Mouse (Mus musculus) MEL (cell line): ENCODE results near the gene Slc13a3. TPM values are rescaled to one million over a fixed set of nuclear protein-coding genes. Genes with fewer than 3 reads are reported as not detected.

Experiments
- DNase-seq: peaks from one replicate; pipeline ENCODE4 v3.0.0; 2011; ENCODE audit warnings: low read depth, low spot score
- H3K27ac ChIP-seq: 2 replicates; pipeline ENCODE4 v1.5.1; 2012; ENCODE audit warnings: low read depth, mild to moderate bottlenecking, control low read depth, low read length, moderate library complexity; ENCODE audit not compliant: control insufficient read depth
- H3K27me3 ChIP-seq, 2 experiments: fragments of 150-350 bp in 1 of 2; sonication (generic) in 1 of 2; 2 replicates each; pipeline ENCODE4 v1.6.1; 2012; ENCODE audit warnings: low read length in 2 of 2, mild to moderate bottlenecking in 2 of 2, improper control_type of control experiment in 1 of 2, moderate library complexity in 1 of 2; ENCODE audit not compliant: insufficient read depth in 2 of 2, control insufficient read depth in 1 of 2
- H3K36me3 ChIP-seq, 2 experiments: 2 replicates each; pipeline ENCODE4 v1.6.1; 2012 to 2014; ENCODE audit warnings: low read length in 2 of 2, improper control_type of control experiment in 1 of 2, inconsistent platforms in 1 of 2, mild to moderate bottlenecking in 1 of 2; ENCODE audit not compliant: insufficient read depth in 2 of 2, control insufficient read depth in 1 of 2
- H3K4me1 ChIP-seq, 2 experiments: fragments of 150-350 bp in 1 of 2; sonication (generic) in 1 of 2; 2 replicates each; pipeline ENCODE4 v1.6.1; 2012; ENCODE audit warnings: low read length in 2 of 2, improper control_type of control experiment in 1 of 2, mild to moderate bottlenecking in 1 of 2; ENCODE audit not compliant: insufficient read depth in 2 of 2, control insufficient read depth in 1 of 2
- H3K4me3 ChIP-seq, 2 experiments: fragments of 150-350 bp in 1 of 2; sonication (generic) in 1 of 2; 2 replicates each; pipeline ENCODE4 v1.5.1; 2012; ENCODE audit warnings: low read depth in 2 of 2, low read length in 2 of 2, mild to moderate bottlenecking in 2 of 2, moderate library complexity in 2 of 2, control low read depth in 1 of 2, improper control_type of control experiment in 1 of 2; ENCODE audit not compliant: control insufficient read depth in 1 of 2, insufficient read depth in 1 of 2
- H3K79me2 ChIP-seq: 2 replicates; pipeline ENCODE4 v1.6.1; 2012; ENCODE audit warnings: mild to moderate bottlenecking, low read length, moderate library complexity; ENCODE audit not compliant: control insufficient read depth, poor library complexity, insufficient read depth
- H3K9ac ChIP-seq: 2 replicates; pipeline ENCODE4 v1.6.1; 2012; ENCODE audit warnings: low read depth, mild to moderate bottlenecking, control low read depth, low read length, moderate library complexity; ENCODE audit not compliant: control insufficient read depth, poor library complexity, severe bottlenecking
- H3K9me3 ChIP-seq: fragments of 150-350 bp; sonication (generic); replicated peaks from 2 replicates; pipeline ENCODE4 v1.6.1; 2012; ENCODE audit warnings: mild to moderate bottlenecking, low read length, improper control_type of control experiment, moderate library complexity; ENCODE audit not compliant: insufficient read depth
- BHLHE40 ChIP-seq: IDR thresholded peaks from 2 replicates; pipeline ENCODE4 v1.6.1; 2012; ENCODE audit warnings: low read depth, mild to moderate bottlenecking, inconsistent platforms, low read length, improper control_type of control experiment, borderline replicate concordance
- CHD1 ChIP-seq: IDR thresholded peaks from 2 replicates; pipeline ENCODE4 v1.6.1; 2012; ENCODE audit warnings: low read depth, mild to moderate bottlenecking, inconsistent platforms, low read length, improper control_type of control experiment
- E2F4 ChIP-seq: IDR thresholded peaks from 2 replicates; pipeline ENCODE4 v1.6.1; 2011; ENCODE audit warnings: low read depth, low read length, improper control_type of control experiment, borderline replicate concordance
- EP300 ChIP-seq, 2 experiments: IDR thresholded peaks; 2 replicates each; pipeline ENCODE4 v1.6.1; 2011; ENCODE audit warnings: improper control_type of control experiment in 2 of 2, low read length in 2 of 2, low read depth in 1 of 2, mild to moderate bottlenecking in 1 of 2
- ETS1 ChIP-seq: IDR thresholded peaks from 2 replicates; pipeline ENCODE4 v1.6.1; 2012; ENCODE audit warnings: low read depth, mild to moderate bottlenecking, inconsistent platforms, low read length, improper control_type of control experiment, moderate library complexity
- HCFC1 ChIP-seq: IDR thresholded peaks from 2 replicates; pipeline ENCODE4 v1.6.1; 2012; ENCODE audit warnings: low read depth, mild to moderate bottlenecking, inconsistent platforms, low read length, improper control_type of control experiment, moderate library complexity
- JUND ChIP-seq: IDR thresholded peaks from 2 replicates; pipeline ENCODE4 v1.6.1; 2011; ENCODE audit warnings: low read depth, mild to moderate bottlenecking, improper control_type of control experiment, low read length
- MAFK ChIP-seq: IDR thresholded peaks from 2 replicates; pipeline ENCODE4 v1.6.1; 2011; ENCODE audit warnings: low read depth, mild to moderate bottlenecking, low read length, improper control_type of control experiment, borderline replicate concordance
- MAZ ChIP-seq: IDR thresholded peaks from 2 replicates; pipeline ENCODE4 v1.6.1; 2012; ENCODE audit warnings: low read depth, mild to moderate bottlenecking, inconsistent platforms, low read length, improper control_type of control experiment
- MXI1 ChIP-seq: IDR thresholded peaks from 2 replicates; pipeline ENCODE4 v1.6.1; 2011; ENCODE audit warnings: mild to moderate bottlenecking, low read depth, low read length, improper control_type of control experiment
- NELFE ChIP-seq: IDR thresholded peaks from 2 replicates; pipeline ENCODE4 v1.6.1; 2011; ENCODE audit warnings: low read depth, low read length, improper control_type of control experiment
- NRF1 ChIP-seq: IDR thresholded peaks from 2 replicates; pipeline ENCODE4 v1.6.1; 2014; ENCODE audit warnings: low read depth, mild to moderate bottlenecking, inconsistent platforms, low read length, improper control_type of control experiment, moderate library complexity; ENCODE audit not compliant: poor library complexity, insufficient read depth, severe bottlenecking
- POLR2A ChIP-seq, 2 experiments: IDR thresholded peaks; 2 replicates each; pipeline ENCODE4 v1.6.1; 2011 to 2012; ENCODE audit warnings: low read length in 2 of 2, mild to moderate bottlenecking in 2 of 2, control low read depth in 1 of 2, improper control_type of control experiment in 1 of 2, low read depth in 1 of 2, moderate library complexity in 1 of 2; ENCODE audit not compliant: control insufficient read depth in 1 of 2, insufficient read depth in 1 of 2, poor library complexity in 1 of 2
- POLR2AphosphoS2 ChIP-seq: IDR thresholded peaks from 2 replicates; pipeline ENCODE4 v1.6.1; 2011; ENCODE audit warnings: low read length, improper control_type of control experiment
- RAD21 ChIP-seq: IDR thresholded peaks from 2 replicates; pipeline ENCODE4 v1.6.1; 2011; ENCODE audit warnings: mild to moderate bottlenecking, low read depth, low read length, improper control_type of control experiment
- RCOR1 ChIP-seq: IDR thresholded peaks from 2 replicates; pipeline ENCODE4 v1.6.1; 2012; ENCODE audit warnings: low read depth, mild to moderate bottlenecking, inconsistent platforms, low read length, improper control_type of control experiment
- TBP ChIP-seq: IDR thresholded peaks from 2 replicates; pipeline ENCODE4 v1.8.0; 2011; ENCODE audit warnings: low read depth, low read length, improper control_type of control experiment
- TCF12 ChIP-seq: IDR thresholded peaks from 2 replicates; pipeline ENCODE4 v1.6.1; 2014; ENCODE audit warnings: low read depth, mild to moderate bottlenecking, inconsistent platforms, low read length, improper control_type of control experiment, moderate library complexity
- USF2 ChIP-seq, 2 experiments: IDR thresholded peaks; 2 replicates each; pipeline ENCODE4 v1.6.1; 2011 to 2012; ENCODE audit warnings: improper control_type of control experiment in 2 of 2, low read length in 2 of 2, borderline replicate concordance in 1 of 2, inconsistent platforms in 1 of 2, low read depth in 1 of 2, mild to moderate bottlenecking in 1 of 2; ENCODE audit not compliant: insufficient read depth in 1 of 2
- ZC3H11A ChIP-seq: IDR thresholded peaks from 2 replicates; pipeline ENCODE4 v1.6.1; 2012; ENCODE audit warnings: low read depth, mild to moderate bottlenecking, inconsistent platforms, low read length, improper control_type of control experiment
- ZMIZ1 ChIP-seq: IDR thresholded peaks from 2 replicates; pipeline ENCODE4 v1.6.1; 2012; ENCODE audit warnings: low read depth, mild to moderate bottlenecking, inconsistent platforms, low read length, improper control_type of control experiment, moderate library complexity
- ZNF384 ChIP-seq: IDR thresholded peaks from 2 replicates; pipeline ENCODE4 v1.6.1; 2012; ENCODE audit warnings: low read depth, mild to moderate bottlenecking, inconsistent platforms, low read length, improper control_type of control experiment
- polyA plus RNA-seq, 2 experiments: library from polyadenylated mRNA; stranded (reverse) in 1 of 2; unstranded in 1 of 2; fragments of >175 nt in 1 of 2; fragments of >200 nt in 1 of 2; gene quantifications; 2 replicates each; pipeline versions ENCODE4 v1.2.1 to v1.2.4; 2012; ENCODE audit warnings: low replicate concordance in 2 of 2, low read depth in 1 of 2; ENCODE audit not compliant: insufficient read length in 2 of 2, insufficient read depth in 1 of 2, missing spikeins in 1 of 2
- total RNA-seq: library from RNA; depleted of rRNA; stranded (reverse); fragments of 300-350 nt; gene quantifications from 2 replicates; pipeline ENCODE4 v1.2.3, GENCODE M21; 2012

Gene Slc13a3
- total and polyA plus RNA-seq, 3 experiments = not detected

DNA sequence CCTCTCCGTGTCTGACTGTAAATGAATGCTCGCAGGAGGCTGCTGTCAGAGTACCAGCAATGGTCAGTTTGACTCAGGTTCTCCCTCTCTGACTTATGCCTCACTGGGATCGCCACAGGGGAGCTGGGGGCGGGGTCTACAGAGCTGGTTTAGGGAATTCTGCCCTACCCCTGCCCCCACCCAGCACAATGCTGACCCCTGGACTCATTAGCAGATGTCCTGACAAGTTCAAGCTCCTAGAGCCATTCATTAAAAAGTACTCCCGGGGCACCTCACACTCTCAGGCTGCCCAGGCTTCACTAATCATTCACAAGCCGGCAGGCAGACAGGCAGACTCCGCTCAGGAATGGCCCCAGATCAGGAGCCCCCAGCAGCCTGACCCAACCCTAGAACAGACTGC lies 13.4 kb downstream of the Slc13a3 start:
- Histone ChIP-seq H3K9ac (no peak overlapping the region), H3K27ac (no peak overlapping the region), H3K27me3 (no peaks in the 10 kb centered on the region), H3K36me3 (no peaks in the 10 kb centered on the region), H3K9me3 (no peaks in the 10 kb centered on the region), H3K4me1 (no peaks in the 10 kb centered on the region), H3K79me2 (no peaks in the 10 kb centered on the region), H3K4me3 (no peak overlapping the region)
- no peak for TF ChIP-seq JUND
- TF ChIP-seq MAFK = no peak
- no peak for TF ChIP-seq ZMIZ1
- TF ChIP-seq TCF12 = no peak
- TF ChIP-seq E2F4 = no peak
- no peak for TF ChIP-seq NRF1
- no peak for TF ChIP-seq RCOR1
- DNase-seq = no peak

DNA sequence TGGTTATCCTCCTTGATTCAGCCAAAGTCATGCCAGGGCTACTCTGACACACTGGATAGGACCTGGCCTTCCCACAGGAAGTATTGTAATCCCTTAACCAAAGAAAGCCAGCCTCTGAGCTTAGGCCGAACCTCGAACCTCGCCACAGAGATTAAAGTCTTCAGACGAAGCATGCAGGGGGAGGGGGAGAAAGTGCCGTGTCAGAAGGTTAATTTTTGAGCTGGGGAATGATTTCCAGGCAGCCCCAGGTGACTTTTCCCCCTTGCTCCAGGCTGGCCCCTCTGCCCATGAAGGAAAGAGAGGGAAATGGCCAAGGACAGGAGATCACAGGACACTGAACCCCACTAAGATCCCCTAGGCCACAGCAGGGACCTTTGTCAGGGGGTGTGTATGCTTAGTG lies 14.8 kb downstream of the Slc13a3 start:
- H3K79me2 ChIP-seq = no peaks in the 10 kb centered on the region
- H3K4me3 ChIP-seq = no peak overlapping the region
- DNase-seq = no peak
- no peak overlapping the region for H3K27ac ChIP-seq
- no peaks in the 10 kb centered on the region for H3K27me3 ChIP-seq
- no peaks in the 10 kb centered on the region for H3K4me1 ChIP-seq
- H3K36me3 ChIP-seq = no peaks in the 10 kb centered on the region
- TF ChIP-seq MXI1 = no peak
- no peak for TF ChIP-seq BHLHE40
- TF ChIP-seq USF2 (IDR thresholded peaks at IDR 0.05; ENCODE audit: borderline replicate concordance in 1 of 2, insufficient read depth in 1 of 2, low read depth in 1 of 2, low read length in 2 of 2) = no peak
- no peak for TF ChIP-seq MAZ
- TF ChIP-seq CHD1 = no peak
- no peak for TF ChIP-seq ZC3H11A
- no peak for TF ChIP-seq NELFE
- TF ChIP-seq RAD21 = no peak
- TF ChIP-seq EP300 (IDR thresholded peaks at IDR 0.05; ENCODE audit: low read depth in 1 of 2, low read length in 2 of 2) = no peak
- no peak for TF ChIP-seq TBP
- TF ChIP-seq ZNF384 = no peak
- no peak for TF ChIP-seq ETS1
- TF ChIP-seq POLR2A (IDR thresholded peaks at IDR 0.05; ENCODE audit: control insufficient read depth in 1 of 2, insufficient read depth in 1 of 2, low read depth in 1 of 2, low read length in 2 of 2, poor library complexity in 1 of 2) = no peak
- no peak for TF ChIP-seq POLR2AphosphoS2
- TF ChIP-seq NRF1 = no peak
- TF ChIP-seq HCFC1 = no peak
- H3K9ac ChIP-seq = no peak overlapping the region
- H3K9me3 ChIP-seq = no peaks in the 10 kb centered on the region
